Mouse (Mus musculus): ENCODE measurements around the gene Os9.
A peak's percentile ranks its signal among the peaks of the same experiment; 100 is the strongest.
"Not testable (repeated sequence)": the region's sequence is repeated elsewhere in the genome, so short reads cannot be mapped to it uniquely, and the experiment has no call there.

Os9 gene

GRCm38 (mm10) chr10:127121066-127121477, at the start of gene Os9:
Gene Os9, minus strand, starts transcription at chr10:127121131.
- peak; percentile 99 for DNase-seq (ENCODE audit: low spot score)

- DNase-seq (ENCODE audit: low spot score) = peak; percentile 74
Observed at GRCm38 (mm10) chr10:127170002-127170401, 49.1 kb upstream of the Os9 start.

- DNase-seq (ENCODE audit: low spot score) = no peak
Observed at GRCm38 (mm10) chr10:127167614-127168192, 46.8 kb upstream of the Os9 start.

GRCm38 (mm10) chr10:127166771-127167613, 46.1 kb upstream of the Os9 start:
- no peak for DNase-seq (ENCODE audit: low spot score)

DNA sequence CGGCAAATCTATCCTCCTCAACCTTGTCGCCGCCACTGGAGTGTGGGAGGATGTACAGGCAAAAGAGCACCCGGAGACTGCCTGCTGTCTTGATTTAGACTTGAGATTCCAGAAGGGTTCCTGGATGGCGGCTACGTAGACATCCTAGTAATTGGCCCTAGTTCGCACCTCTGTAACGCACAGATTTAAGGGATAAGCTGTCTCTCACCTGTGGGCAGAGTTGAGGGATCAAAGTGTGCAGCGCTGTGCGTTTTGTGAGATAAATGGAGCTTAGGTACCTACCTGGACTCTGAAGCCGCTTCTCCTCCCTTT, 45.4 kb upstream of the Os9 start:
- peak; percentile 54 for DNase-seq (ENCODE audit: low spot score)

DNA sequence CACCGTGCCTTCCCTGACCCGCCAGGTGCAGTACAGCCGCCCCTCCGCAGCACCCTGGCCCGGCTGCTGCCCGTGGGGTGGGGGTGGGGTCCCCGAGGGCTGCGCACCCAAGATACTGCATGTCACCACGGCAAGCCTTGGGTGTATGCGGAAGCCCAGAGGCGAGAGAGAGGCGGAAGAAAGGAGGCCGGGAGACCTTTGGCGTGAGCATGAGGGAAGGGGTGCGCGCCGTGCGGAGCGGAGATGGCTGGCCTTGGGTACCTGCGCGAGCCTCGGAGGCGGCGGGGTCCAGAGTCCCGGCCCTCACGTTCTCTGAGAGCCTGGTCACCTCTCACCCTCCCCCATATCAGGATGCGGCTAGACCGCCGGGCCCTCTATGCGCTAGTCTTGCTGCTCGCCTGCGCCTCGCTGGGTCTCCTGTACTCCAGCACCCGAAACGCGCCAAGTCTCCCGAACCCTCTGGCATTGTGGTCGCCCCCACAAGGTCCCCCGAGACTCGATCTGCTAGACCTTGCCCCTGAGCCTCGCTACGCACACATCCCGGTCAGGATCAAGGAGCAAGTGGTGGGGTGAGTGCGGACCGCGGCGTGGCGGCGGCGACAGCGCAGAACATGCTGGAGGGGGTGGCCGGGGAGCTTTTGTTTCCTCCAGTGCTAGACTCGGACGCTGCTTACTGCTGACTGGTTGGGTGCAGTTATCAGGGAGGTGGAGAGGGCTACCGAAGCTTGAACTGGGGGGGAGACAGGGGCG, 44.9 kb upstream of the Os9 start:
- peak; percentile 57 for DNase-seq (ENCODE audit: low spot score)

DNA sequence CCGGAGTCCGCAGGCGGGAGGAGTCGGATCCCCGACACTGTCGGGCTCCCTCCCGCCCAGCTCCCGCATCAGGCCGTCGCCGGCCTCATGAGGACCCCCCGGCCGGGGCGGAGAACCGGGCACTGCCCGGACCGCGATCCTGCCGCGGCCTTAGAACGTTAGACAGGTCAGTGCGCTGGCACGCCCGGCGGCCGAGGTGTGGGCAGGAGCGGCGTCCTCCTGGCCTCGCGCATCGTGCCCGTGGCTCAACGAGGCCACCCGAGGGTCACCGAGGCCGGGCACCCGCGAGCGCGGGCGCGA, 44.4 kb upstream of the Os9 start:
- DNase-seq (ENCODE audit: low spot score) = no peak

DNA sequence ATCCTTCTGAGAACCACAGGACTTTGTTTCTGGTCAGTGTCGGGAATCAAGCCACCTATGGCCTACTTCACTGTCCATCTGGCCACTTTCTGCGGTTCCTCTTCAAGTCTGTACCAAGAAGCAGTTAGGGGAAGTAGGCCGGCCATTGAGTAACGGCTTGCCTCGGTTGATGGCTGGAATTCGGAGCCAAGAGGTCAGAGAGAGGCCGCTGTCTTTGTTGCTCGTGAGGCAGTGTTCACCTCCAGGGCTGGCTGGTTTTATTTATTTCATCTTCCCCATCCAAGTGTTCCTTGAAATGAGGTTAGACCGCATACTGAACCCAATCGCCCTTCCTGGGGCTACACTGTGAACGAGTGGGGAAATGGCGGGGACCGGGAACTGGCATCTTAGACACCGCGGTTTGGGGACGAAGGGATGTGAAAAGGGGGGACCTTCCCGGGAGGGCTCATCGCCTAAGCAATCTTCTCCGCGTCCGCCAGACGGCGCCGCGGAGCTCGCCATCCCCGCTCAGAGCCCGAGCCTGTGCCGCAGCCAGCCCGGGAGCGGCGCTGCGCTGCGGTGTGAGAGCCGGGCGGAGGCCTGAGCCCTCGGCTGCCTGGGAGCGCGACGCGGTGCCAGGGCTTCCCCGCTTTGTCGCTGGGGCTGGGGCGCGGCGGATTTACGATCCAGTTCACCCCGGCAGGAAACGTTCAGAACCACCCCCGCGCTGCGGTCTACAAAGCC, 43.9 kb upstream of the Os9 start, which contains the start of gene B4galnt1:
TSS of gene B4galnt1 (plus strand) at position 595 of the 723 bp plus-strand sequence.
- peak; percentile 85 for DNase-seq (ENCODE audit: low spot score)

- no peak for DNase-seq (ENCODE audit: low spot score)
Observed at GRCm38 (mm10) chr10:127164190-127164589, 43.3 kb upstream of the Os9 start.

- DNase-seq (ENCODE audit: low spot score) = not testable (repeated sequence)
Observed at GRCm38 (mm10) chr10:127162771-127163261, 41.9 kb upstream of the Os9 start.

GRCm38 (mm10) chr10:127160728-127161127, 39.8 kb upstream of the Os9 start:
- no peak for DNase-seq (ENCODE audit: low spot score)

DNA sequence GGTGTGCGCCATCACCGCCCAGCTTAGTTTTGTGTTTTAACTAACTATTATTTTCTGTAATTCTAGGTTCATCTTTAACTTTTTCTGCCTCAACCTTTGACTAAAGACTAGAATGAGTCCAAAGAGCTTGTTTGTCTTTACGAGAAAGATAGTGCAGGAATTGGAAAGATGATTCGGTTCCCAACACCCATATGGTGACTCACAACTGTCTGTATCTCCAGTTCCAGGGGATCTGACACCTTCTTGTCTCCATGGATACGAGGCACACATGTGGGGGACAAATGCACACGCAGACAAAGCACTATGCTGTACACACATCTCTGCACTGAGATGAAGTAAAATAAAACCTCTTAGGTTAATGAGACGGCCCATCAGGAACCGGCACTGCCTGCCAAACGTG, 39.1 kb upstream of the Os9 start:
- DNase-seq (ENCODE audit: low spot score) = no peak

- DNase-seq (ENCODE audit: low spot score) = no peak
Observed at GRCm38 (mm10) chr10:127158471-127158870, 37.5 kb upstream of the Os9 start.

DNA sequence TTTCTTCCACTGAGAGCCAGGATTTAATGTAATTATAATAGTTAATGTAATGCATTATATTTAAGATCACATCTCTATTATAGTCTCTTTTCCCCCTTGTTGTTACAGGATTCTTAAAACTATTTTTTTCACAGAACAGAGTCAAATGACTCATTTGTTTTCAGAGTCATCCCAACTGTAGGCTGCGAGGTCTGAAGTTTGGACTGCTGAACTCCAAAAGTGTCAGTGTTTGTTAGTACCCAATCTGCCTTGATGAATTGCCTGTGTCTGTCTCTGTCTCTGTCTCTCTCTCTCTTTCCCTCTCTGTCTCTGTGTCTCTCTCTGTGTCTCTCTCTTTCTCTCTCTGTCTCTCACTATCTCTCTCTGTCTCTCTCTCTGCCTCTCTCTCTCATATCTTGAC, 35.6 kb upstream of the Os9 start:
- DNase-seq (ENCODE audit: low spot score) = no peak

- no peak for DNase-seq (ENCODE audit: low spot score)
Observed at GRCm38 (mm10) chr10:127156089-127156488, 35.2 kb upstream of the Os9 start.

- no peak for DNase-seq (ENCODE audit: low spot score)
Observed at GRCm38 (mm10) chr10:127154652-127155051, 33.7 kb upstream of the Os9 start.

GRCm38 (mm10) chr10:127154241-127154640, 33.3 kb upstream of the Os9 start:
- DNase-seq (ENCODE audit: low spot score) = no peak

DNA sequence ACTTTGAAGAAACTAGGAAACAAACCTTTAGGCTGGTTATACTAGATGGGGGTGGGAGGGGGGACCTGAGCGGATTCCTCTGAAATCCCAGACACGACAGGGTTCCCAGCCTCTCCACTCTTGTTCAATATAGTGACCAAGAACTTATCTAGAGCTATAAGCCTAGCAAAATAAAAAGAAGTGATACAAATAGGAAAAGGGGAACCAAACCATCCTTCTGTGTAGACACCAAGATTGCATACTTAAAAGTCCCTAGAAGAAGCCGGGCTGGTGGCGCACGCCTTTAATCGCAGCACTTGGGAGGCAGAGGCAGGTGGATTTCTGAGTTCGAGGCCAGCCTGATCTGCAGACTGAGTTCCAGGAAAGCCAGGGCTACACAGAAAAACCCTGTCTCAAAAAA, 32.4 kb upstream of the Os9 start:
- DNase-seq (ENCODE audit: low spot score) = no peak

DNA sequence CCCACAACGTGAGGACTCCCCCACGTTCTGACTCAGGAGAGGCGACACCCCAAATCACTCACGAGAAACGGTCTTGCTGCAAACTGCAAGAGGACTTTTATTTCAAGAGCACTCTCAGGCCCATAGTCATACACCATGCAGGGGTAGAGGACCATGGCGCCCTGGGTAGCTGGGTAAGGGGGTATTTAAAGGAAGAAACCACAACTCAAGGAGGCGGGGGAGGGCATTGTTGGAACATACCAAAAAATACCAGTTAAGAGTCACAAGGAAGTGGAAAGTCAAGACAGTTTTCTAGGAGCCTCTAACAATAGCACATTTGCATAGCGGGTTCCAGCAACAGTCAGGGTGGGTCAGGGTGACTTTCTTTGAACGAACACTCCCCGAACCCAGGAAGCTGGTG, 31.6 kb upstream of the Os9 start:
- DNase-seq (ENCODE audit: low spot score) = not testable (repeated sequence)

GRCm38 (mm10) chr10:127151233-127151632, 30.3 kb upstream of the Os9 start:
- not testable (repeated sequence) for DNase-seq (ENCODE audit: low spot score)

DNA sequence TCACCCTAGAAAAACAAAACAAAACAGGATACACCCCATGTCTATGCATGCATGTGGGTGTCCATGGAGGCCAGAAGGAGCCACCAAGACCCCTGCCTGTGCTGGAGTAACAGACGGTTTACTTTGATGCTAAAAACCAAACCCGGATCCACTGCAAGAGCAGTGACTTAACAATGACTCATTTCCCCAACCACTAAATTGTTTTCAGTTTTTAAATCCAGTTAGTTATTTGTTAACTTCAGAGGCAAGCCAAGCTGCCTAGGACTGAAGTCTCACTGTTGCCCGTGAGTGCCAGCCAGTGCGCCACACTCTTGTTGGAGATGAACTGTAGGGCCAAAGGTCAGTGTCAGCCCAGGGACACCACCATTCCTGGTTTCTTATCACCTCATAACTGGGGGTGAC, 29.5 kb upstream of the Os9 start:
- DNase-seq (ENCODE audit: low spot score) = no peak

- no peak for DNase-seq (ENCODE audit: low spot score)
Observed at GRCm38 (mm10) chr10:127147135-127147534, 26.2 kb upstream of the Os9 start.

All from embryo, embryonic 10 days (tissue).